10 mouse cellular contexts compared by ENCODE assay signal in genomic region chr14:106607041-106607440, GRCm38 (mm10).
DNase-seq lines count a peak whose midpoint lies in the region; ATAC-seq and TF ChIP-seq lines count a peak whose summit lies in the region.
"Had no signal": no experiment of that assay in that cellular context is flagged by ENCODE, and none has a peak within 500 bp of the region (broad histone marks: within the 10 kb centered on the region; RNA-seq: fewer than 3 reads in every experiment).

No protein-coding gene starts in this region.

- H3K27me3 ChIP-seq in G1E (ENCODE audit: insufficient read depth, low read length): no peaks in the 10 kb centered on the region
- H3K27me3 ChIP-seq: embryonic facial prominence, embryonic 12.5 days had no signal

- peak; percentile 23; the same call in 1 of the 2 replicates for ATAC-seq in G1E (ENCODE audit: extremely low read depth, insufficient number of reproducible peaks, low FRiP score, poor library complexity, severe bottlenecking)

- no peak for TF ChIP-seq CTCF in G1E (IDR thresholded peaks at IDR 0.05; ENCODE audit: low read depth, low read length)

- no peaks in the 10 kb centered on the region; the same call in 1 of the 2 replicates for H3K9me3 ChIP-seq in G1E (replicated peaks)
- H3K9me3 ChIP-seq: embryonic facial prominence, embryonic 12.5 days had no signal

- no peak overlapping the region for H3K4me3 ChIP-seq in G1E (ENCODE audit: low read depth, low read length)
- H3K4me3 ChIP-seq: embryonic facial prominence, embryonic 12.5 days had no signal

- peak; percentile 9 for DNase-seq in left cerebral cortex, adult 11 months (ENCODE audit: low spot score)
- no peak for DNase-seq in left cerebral cortex, adult 18-20 months (ENCODE audit: low spot score in 2 of 2)
- no peak for DNase-seq in G1E (ENCODE audit: low spot score)
- DNase-seq in brain, adult 2 months (ENCODE audit: low read depth, low spot score): peak; percentile 43
- DNase-seq in lung, postnatal 36 days: peak; percentile 31
- DNase-seq in urinary bladder, postnatal 4 days (ENCODE audit: low spot score in 2 of 2): no peak
- DNase-seq in spleen, adult 12 weeks (ENCODE audit: low spot score): no peak
- DNase-seq: kidney, postnatal 25 days; thymus, postnatal 4 days had no signal

- no peaks in the 10 kb centered on the region for H3K4me1 ChIP-seq in G1E (ENCODE audit: insufficient read depth, low read depth, low read length)

- no peaks in the 10 kb centered on the region for H3K36me3 ChIP-seq in G1E (replicated peaks)
- H3K36me3 ChIP-seq: embryonic facial prominence, embryonic 12.5 days had no signal

Comparison
In these comparisons a context has a peak if more than half of its experiments do, and no peak if none do; other contexts are left out.
1. DNase-seq: peak in left cerebral cortex, adult 11 months (single experiment), brain, adult 2 months (single experiment) and lung, postnatal 36 days (single experiment); none in left cerebral cortex, adult 18-20 months (0 of 2), G1E (single experiment), urinary bladder, postnatal 4 days (0 of 2) and spleen, adult 12 weeks (single experiment).